Mouse (Mus musculus): Measurements from ENCODE around the gene Tmem245.
"Not testable (repeated sequence)": the region's sequence is repeated elsewhere in the genome, so short reads cannot be mapped to it uniquely, and the experiment has no call there.

Tmem245 gene

DNA sequence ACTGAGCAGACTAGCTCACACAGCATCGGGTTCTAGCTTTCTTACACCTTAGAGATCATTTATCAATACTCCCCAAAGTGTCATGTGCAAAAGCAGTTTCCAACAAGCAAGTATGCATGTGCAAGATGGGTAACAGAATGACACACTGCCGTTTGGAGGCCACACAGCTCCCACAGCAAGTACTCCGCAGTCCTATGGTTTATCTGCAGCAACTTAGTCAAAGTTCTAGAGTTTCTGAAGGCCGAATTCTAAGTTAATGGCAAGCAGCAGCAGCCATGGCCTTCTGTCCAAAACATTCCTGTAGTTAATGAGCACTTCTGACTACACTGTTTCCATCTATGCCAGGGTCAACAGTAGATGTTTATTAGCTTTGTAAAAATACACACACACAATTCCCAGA is 20.3 kb downstream of the Tmem245 start:
- no peak for DNase-seq (ENCODE audit: low spot score)

GRCm38 (mm10) chr4:56922229-56922628 is 25.0 kb downstream of the Tmem245 start:
- no peak for DNase-seq (ENCODE audit: low spot score)

DNA sequence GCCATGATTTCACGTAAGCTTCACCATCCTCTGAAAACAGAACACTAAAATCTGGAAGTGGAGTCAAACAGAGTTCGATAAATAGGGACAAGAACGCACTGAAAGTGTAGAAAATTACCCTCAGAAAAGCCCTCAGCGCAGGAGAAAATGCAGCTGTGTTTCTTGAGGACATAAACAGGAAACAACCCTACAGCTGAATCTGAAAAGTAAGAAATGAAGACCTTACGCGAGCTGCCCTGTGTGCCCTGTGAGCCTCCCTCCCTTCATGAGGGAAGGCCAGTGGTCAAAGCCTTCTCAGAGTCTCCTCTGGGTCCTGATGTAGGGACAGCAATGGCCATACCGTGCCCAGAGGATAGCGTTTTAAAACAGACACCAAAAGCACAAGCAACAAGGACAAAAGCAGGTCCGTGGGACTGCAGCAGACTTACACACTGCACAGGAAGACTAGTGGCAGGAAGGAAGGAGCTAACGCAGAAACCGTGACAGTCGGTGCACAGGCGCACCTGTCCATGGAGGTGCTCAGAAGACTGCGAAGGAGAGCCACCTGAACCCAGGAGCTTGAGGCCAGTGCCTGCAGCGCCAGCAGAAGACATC is 31.4 kb downstream of the Tmem245 start:
- DNase-seq (ENCODE audit: low spot score), result no peak

DNA sequence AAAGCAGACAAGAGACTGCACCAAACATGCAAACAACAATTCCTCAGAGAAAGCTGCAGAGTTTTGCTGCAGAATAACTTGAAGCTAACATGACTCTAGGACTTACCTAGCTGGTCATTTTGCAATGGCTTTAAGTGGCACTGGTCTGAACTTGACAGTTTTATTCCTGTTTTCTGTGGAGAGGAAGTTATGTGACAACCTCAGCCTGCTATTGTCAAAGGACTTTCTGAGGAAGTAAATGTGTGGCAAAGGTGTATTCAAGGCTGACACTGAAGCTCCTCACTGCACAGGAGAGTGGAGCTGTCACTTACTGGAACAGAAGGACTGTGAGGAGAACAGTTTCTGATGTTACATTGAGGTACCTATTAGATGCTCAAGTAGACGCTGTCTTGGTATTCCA is 32.5 kb downstream of the Tmem245 start:
- DNase-seq (ENCODE audit: low spot score), result no peak

GRCm38 (mm10) chr4:56914338-56914737 is 32.9 kb downstream of the Tmem245 start:
- no peak for DNase-seq (ENCODE audit: low spot score)

GRCm38 (mm10) chr4:56912382-56913001 is 34.7 kb downstream of the Tmem245 start:
- DNase-seq (ENCODE audit: low spot score), result no peak

GRCm38 (mm10) chr4:56909568-56909967 is 37.7 kb downstream of the Tmem245 start:
- no peak for DNase-seq (ENCODE audit: low spot score)

DNA sequence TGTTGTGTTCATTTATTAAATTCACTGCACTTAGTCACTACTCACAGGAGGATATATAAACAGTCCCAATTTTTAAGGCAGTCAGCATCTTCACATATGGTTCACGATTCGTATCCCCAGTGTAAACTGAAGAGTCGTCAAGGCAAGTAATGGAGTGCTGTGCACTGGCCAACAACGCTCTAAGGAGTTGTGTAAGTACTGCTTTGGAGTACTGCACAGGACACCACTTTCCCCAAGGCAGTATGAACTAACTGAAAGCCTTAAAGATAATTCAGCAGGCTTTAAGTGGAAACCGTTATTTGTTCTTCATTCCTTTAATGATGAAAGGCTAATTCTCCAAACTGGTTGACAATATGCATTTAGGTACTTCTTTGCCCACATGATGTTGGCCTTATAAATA is 39.6 kb downstream of the Tmem245 start:
- DNase-seq (ENCODE audit: low spot score), result no peak

DNA sequence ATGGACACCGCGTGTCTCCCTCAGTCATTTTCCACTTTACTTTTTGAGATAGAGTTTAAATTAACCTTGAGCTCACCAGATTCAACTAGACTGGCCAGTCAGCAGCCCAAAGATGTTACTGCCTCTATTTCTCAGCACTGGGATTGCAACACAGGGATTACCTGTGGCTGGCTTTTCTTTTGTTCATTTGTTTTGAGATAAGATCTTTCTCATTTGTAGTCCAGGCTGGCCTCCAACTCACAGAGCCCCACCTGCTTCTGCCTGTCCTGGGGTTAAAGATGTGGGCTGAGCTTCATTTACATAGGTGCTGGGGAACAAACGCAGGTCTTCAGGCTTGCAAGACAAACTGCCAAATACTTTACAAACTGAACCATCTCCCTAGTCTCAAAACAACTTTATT is 40.3 kb downstream of the Tmem245 start:
- DNase-seq (ENCODE audit: low spot score), result no peak

DNA sequence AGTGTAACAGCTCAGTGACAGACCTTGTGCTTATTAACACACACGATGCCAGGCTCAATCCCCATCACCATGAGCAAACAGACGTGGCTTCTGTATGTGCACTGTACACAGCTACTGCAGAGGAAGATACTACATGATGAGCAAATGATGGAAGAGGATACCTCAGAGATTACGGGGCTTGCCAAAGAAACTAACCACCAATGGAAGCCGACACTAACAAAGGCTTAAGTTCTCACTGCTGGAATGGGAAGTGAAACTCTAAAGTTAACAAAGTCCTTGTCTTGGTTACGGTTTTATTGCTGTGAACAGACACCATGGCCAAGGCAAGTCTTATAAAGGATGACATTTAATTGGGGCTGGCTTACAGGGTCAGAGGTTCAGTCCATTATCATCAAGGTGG is 41.7 kb downstream of the Tmem245 start:
- no peak for DNase-seq (ENCODE audit: low spot score)

GRCm38 (mm10) chr4:56901671-56902070 is 45.6 kb downstream of the Tmem245 start:
- DNase-seq (ENCODE audit: low spot score), result no peak

DNA sequence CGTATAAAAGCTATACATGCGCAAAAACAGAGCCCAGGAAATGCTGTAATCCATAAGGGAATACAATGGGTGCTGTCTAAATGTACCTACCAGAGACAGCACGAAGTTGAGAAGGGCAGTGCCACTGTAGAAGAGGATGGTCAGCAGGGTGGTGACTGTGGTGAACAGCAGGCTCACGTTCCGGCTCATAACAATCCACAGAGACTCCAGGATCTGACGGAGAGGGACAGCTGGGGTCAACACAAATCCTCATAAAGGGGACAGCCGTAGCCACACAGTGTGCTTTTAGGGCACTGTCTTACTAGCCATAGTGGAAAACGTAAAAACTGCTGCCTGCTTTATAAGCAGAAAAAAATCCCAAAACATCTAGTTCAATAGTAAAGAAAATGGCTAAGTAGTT is 48.0 kb downstream of the Tmem245 start:
- DNase-seq (ENCODE audit: low spot score), result no peak

DNA sequence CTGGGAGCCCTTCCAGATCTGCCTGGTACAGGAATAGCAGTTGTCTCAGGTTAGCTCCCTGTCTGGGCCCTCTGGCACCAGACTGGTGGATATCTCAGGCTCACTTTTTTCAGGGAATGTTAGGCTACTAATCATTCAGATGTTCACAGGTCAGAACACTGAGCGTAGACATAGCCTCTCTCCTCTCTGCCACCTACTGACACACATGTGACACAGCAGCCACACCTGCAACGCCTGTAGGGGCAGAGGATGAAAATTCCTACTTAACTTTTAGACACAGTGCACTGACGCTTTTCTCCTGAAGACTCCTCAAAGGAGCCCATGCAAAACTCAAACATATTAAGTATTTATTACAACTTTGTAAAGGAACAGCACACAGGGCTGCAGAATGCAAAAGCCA is 49.7 kb downstream of the Tmem245 start:
- no peak for DNase-seq (ENCODE audit: low spot score)

DNA sequence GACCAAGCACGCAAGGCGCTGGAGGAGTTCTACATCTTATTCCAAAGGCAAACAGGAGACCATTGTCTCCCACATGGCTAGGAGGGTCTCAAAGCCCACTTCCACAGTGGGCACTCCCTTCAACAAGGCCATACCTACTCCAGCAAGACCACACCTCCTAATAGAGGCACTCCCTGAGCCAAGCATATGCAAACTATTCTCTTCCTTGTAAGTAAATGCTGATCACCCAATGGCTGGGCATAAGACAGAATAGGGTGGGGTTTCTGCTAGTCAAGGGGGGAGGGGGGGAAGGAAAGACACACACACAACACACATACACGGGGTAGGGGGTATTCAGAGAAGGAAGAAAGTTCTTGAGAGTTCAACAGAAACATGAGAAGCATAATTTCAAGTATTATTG is 53.0 kb downstream of the Tmem245 start:
- no peak for DNase-seq (ENCODE audit: low spot score)

DNA sequence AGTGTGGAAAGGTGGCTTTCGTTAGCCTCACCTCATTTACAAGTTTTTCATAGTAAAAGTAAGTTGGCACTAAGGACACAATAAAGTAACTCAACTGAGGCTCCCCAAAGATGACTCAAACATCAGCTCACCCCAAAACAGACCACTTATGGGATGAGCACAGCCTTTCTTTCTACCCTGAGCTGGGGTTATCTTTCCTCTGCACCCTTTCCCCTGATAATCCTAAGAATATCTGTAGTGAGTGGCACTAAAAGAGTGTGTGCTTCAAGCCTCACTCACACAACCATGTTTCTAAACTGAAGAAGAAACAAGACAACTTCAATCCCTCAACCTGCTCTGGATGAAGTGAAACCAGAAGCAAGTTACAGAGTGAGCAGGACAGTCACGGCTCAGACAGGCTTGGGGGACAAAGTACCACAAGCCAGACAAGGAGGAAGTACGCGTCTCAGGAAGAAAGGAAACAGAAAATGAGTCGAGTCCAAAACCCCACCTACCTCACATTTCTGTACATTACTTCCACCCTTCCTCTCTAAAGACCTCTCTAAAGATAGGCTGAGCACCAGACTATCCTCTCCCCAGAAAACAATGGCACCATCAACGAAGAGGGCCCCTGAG is 54.6 kb downstream of the Tmem245 start:
- no peak for DNase-seq (ENCODE audit: low spot score)

GRCm38 (mm10) chr4:56888483-56888882 is 58.8 kb downstream of the Tmem245 start:
- peak; percentile 68 for DNase-seq (ENCODE audit: low spot score)

DNA sequence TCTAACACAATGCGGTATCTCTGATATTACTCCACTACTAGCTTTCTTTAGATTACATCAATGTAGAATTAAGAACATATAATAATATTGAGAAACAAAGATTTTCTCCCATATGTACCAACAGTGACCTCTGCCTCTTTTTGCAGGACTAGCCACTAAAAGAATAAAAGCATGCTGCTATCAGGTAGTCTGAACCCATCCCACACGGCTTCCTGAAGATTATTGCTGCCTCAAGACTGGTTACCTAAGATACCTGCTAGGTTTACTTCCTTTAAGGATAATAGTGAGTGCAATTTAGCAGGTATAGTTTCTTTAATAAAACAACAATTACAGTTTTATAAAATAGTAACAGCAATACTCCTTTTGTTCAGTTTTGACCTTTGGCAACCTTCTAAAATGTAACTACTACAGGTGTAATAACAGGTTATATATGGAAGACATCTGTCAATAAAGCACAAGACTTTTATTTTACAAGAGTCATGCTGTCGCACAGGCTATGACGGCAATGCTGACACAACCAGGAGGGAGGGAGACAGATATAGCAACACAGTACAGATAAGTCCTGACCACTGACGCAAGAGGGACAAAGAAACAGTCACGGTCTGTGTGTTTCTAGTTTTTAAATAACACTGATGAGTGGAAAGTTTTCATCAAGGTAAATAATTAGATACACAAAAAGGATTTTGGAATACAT is 60.8 kb downstream of the Tmem245 start:
- no peak for DNase-seq (ENCODE audit: low spot score)

- no peak for DNase-seq (ENCODE audit: low spot score)
Measured at GRCm38 (mm10) chr4:56880036-56880703, 67.1 kb downstream of the Tmem245 start.

- DNase-seq (ENCODE audit: low spot score), result no peak
Measured at GRCm38 (mm10) chr4:56878971-56879370, 68.3 kb downstream of the Tmem245 start.

DNA sequence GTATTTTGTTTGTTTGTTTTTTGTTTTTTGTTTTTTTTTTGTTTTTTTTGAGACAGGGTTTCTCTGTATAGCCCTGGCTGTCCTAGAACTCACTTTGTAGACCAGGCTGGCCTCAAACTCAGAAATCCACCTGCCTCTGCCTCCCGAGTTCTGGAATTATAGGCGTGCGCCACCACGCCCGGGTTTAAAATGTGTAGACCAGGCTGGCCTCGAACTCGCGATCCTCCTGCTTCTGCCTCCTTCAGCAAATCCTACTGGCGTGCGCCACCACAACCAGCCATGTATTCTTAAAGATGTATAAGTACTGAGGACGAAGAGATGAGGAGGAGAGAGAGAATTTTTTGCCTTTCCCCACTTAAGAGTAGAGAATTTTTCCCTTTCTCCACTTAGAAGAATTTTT is 76.7 kb downstream of the Tmem245 start:
- not testable (repeated sequence) for DNase-seq (ENCODE audit: low spot score)

DNA sequence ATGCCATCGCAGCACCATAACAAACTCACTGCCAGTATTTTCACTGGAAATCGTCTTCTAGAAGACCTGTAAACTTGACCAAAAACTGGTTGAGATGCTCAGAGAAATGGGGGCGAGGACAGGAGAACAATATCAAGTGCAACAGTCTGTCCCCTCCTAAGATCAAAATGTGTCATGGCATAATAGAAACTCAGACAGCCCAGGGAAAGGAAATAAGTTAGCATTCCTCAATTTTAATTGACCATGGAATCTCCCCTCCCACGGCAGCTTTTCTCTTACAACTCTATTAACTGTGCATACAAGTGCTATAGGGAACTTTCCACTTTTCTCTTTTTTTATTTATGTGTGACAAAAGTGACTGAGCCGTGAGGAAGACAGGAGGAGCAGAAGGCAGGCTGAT is 79.5 kb downstream of the Tmem245 start:
- DNase-seq (ENCODE audit: low spot score), result no peak

DNA sequence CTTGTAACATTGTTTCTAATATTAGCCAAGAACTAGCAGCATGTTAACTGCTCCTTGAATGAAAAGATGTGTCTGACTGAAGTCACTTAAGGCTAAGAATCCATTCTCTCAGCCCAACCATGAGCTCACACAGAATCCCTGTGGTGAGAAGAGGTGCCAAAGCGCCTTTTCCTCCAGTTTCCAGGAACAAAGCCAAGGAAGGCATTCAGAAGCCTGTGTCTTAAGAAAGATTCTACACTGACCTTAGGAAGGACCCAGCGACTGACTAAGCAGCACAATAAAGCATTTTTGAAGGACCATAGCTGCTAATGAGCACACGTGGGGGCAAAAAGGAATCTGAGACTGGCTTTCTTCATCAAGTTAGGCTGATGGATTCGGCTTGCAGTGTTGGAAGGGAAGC is 81.3 kb downstream of the Tmem245 start:
- no peak for DNase-seq (ENCODE audit: low spot score)
